Comparison of ENCODE assay signal across 10 mouse cellular contexts in the genomic region with DNA sequence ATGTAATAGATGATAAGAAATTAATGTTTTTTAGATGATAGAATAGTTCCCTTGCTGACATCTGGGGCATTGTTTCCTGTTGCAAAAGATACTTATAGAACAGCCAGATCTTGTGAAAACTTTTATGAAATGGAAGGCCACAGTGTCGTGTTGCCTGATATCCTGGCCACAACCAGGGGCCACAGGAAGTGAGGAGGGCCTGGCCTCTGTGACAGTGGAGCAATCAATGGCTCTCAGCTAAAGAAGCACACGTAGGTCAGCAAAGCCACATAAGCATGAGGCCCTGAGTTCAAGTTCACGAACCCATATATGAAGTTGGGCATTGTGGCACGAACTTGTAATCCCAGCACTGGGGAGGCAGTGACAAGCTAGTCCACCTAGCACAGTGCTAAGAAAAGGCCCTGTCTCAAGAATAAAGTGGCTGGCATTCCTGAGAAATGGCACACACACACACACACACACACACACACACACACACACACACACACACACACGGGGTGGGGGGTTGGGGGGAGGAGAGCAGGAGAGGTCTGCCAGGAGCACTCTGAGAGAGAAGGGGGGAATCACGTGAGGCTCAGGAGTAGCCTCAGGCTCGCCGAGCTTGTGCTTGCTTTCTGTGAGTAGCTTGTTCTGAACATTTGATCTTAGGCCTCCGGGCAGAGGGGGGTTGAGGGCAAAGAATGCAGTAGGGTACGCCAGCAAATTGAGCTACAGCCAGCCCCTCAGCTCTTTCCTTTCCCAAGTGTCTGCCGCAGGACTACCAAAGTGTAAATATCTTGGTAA. TPM values are rescaled to one million over a fixed set of nuclear protein-coding genes. Genes with fewer than 3 reads are reported as not detected.
DNase-seq lines count a peak whose midpoint lies in the region; ATAC-seq lines count a peak whose summit lies in the region.
"Had no signal": no experiment of that assay in that cellular context is flagged by ENCODE, and none has a peak within 500 bp of the region (broad histone marks: within the 10 kb centered on the region; RNA-seq: fewer than 3 reads in every experiment).

No protein-coding gene starts in this region.

- H3K36me3 ChIP-seq in embryonic facial prominence, embryonic 15.5 days = no peaks in the 10 kb centered on the region
- no peaks in the 10 kb centered on the region for H3K36me3 ChIP-seq in lung, embryonic 15.5 days
- no peaks in the 10 kb centered on the region for H3K36me3 ChIP-seq in heart, embryonic 12.5 days

- H3K27me3 ChIP-seq in embryonic facial prominence, embryonic 15.5 days = no peaks in the 10 kb centered on the region
- H3K27me3 ChIP-seq in lung, embryonic 15.5 days = no peaks in the 10 kb centered on the region
- H3K27me3 ChIP-seq in heart, embryonic 12.5 days (replicated peaks) = no peaks in the 10 kb centered on the region

- no peak overlapping the region for H3K27ac ChIP-seq in embryonic facial prominence, embryonic 15.5 days (replicated peaks)
- H3K27ac ChIP-seq in lung, embryonic 15.5 days = peak overlapping the region; percentile 34
- no peak overlapping the region for H3K27ac ChIP-seq in heart, embryonic 12.5 days (ENCODE audit: poor library complexity, severe bottlenecking)

- peak; percentile 65; the same call in 1 of the 2 replicates for ATAC-seq in embryonic facial prominence, embryonic 15.5 days (ENCODE audit: insufficient number of reproducible peaks, low FRiP score, low TSS enrichment, low read depth)
- ATAC-seq in lung, embryonic 15.5 days (ENCODE audit: borderline replicate concordance, extremely low read depth, low FRiP score, low TSS enrichment) = peak; percentile 81
- no peak for ATAC-seq in heart, embryonic 12.5 days (ENCODE audit: insufficient number of reproducible peaks, low FRiP score)

- no peak overlapping the region for H3K4me2 ChIP-seq in embryonic facial prominence, embryonic 15.5 days (replicated peaks)
- H3K4me2 ChIP-seq in lung, embryonic 15.5 days = no peak overlapping the region
- H3K4me2 ChIP-seq in heart, embryonic 12.5 days = no peak overlapping the region

- no peak overlapping the region for H3K9ac ChIP-seq in embryonic facial prominence, embryonic 15.5 days
- H3K9ac ChIP-seq in lung, embryonic 15.5 days = no peak overlapping the region
- no peak overlapping the region for H3K9ac ChIP-seq in heart, embryonic 12.5 days

- no peak overlapping the region for H3K4me3 ChIP-seq in embryonic facial prominence, embryonic 15.5 days (replicated peaks)
- H3K4me3 ChIP-seq in lung, embryonic 15.5 days = no peak overlapping the region
- no peak overlapping the region for H3K4me3 ChIP-seq in heart, embryonic 12.5 days
- H3K4me3 ChIP-seq: myocyte had no signal

- H3K9me3 ChIP-seq in embryonic facial prominence, embryonic 15.5 days (replicated peaks) = no peaks in the 10 kb centered on the region
- no peaks in the 10 kb centered on the region for H3K9me3 ChIP-seq in lung, embryonic 15.5 days
- H3K9me3 ChIP-seq in heart, embryonic 12.5 days (replicated peaks) = no peaks in the 10 kb centered on the region

- 35% methylated on average over 10 of the region's 11 CpGs for WGBS in embryonic facial prominence, embryonic 15.5 days
- WGBS in lung, embryonic 15.5 days = 33% methylated on average over 10 of the region's 11 CpGs
- WGBS in heart, embryonic 12.5 days = 52% methylated on average over 10 of the region's 11 CpGs

- H3K4me1 ChIP-seq in embryonic facial prominence, embryonic 15.5 days = no peaks in the 10 kb centered on the region
- H3K4me1 ChIP-seq in lung, embryonic 15.5 days = 0 out of 2 replicates have a peak, but pooled peaks cover 3% of the 10 kb centered on the region
- H3K4me1 ChIP-seq in heart, embryonic 12.5 days (replicated peaks) = no peaks in the 10 kb centered on the region

- DNase-seq in 416B (ENCODE audit: low read depth) = peak; percentile 59
- DNase-seq in kidney, adult 18-20 months = peak; percentile 73
- DNase-seq in cerebellum, postnatal 4 days (ENCODE audit: low spot score in 2 of 2) = no peak
- no peak for DNase-seq in cerebellum, postnatal 14 days
- DNase-seq in cerebellum, adult 11-12 months = no peak
- DNase-seq: layer of hippocampus, adult 9-11 months had no signal

RNA-seq across cellular contexts. Expression of gene Abca13, which starts 0.8 kb away (rescaled TPM):
- polyA plus RNA-seq in embryonic facial prominence, embryonic 15.5 days (2015; fragmentation: Nextera tagmentation; extraction: Ambion mirVana) = 0.07 TPM in 2 replicates
- polyA plus RNA-seq in lung, embryonic 15.5 days (2015; fragmentation: Nextera tagmentation; extraction: Ambion mirVana) = 0.01 and 0.12 TPM in 2 replicates
- polyA plus RNA-seq in heart, embryonic 12.5 days (2016; fragmentation: Nextera tagmentation; extraction: Ambion mirVana) = 0.01 TPM in 2 replicates

Comparison
In these comparisons a context has a peak if more than half of its experiments do, and no peak if none do; other contexts are left out.
1. DNase-seq: peak in 416B (single experiment) and kidney, adult 18-20 months (single experiment); none in cerebellum, postnatal 4 days (0 of 2), cerebellum, postnatal 14 days (0 of 2) and cerebellum, adult 11-12 months (single experiment).